Mouse (Mus musculus) forebrain, embryonic 14.5 days (tissue): Measurements from ENCODE around the gene Anpep. TPM values are rescaled to one million over a fixed set of nuclear protein-coding genes. Genes with fewer than 3 reads are reported as not detected.

Experiments
- ATAC-seq: fragments of 200-750 bp; cut with Nextera tagmentation; 2 replicates; pipeline ENCODE4 v1.8.0; 2017; ENCODE audit warnings: mild to moderate bottlenecking, moderate library complexity
- DNase-seq: peaks from one replicate; pipeline ENCODE4 v3.0.0-alpha.2; 2015; ENCODE audit warnings: low spot score
- H3K27ac ChIP-seq: fragments of 300-500 bp; sonication (generic); 2 replicates; pipeline ENCODE4 v1.5.1; 2014; ENCODE audit warnings: low read depth, mild to moderate bottlenecking, control low read depth, low read length, moderate library complexity
- H3K27me3 ChIP-seq: fragments of 300-500 bp; sonication (generic); replicated peaks from 2 replicates; pipeline ENCODE4 v1.6.1; 2014; ENCODE audit warnings: low read length, control low read depth, mixed read lengths; ENCODE audit not compliant: control insufficient read depth, insufficient read depth
- H3K36me3 ChIP-seq: fragments of 300-500 bp; sonication (generic); 2 replicates; pipeline ENCODE4 v1.6.1; 2014; ENCODE audit warnings: low read length, control low read depth; ENCODE audit not compliant: control insufficient read depth, insufficient read depth
- H3K4me1 ChIP-seq: fragments of 300-500 bp; sonication (generic); 2 replicates; pipeline ENCODE4 v1.6.1; 2014; ENCODE audit warnings: antibody characterized with exemption, low read length, control low read depth; ENCODE audit not compliant: control insufficient read depth, insufficient read depth
- H3K4me2 ChIP-seq: fragments of 300-500 bp; sonication (generic); 2 replicates; pipeline ENCODE4 v1.6.1; 2014; ENCODE audit warnings: mild to moderate bottlenecking, control low read depth, low read length
- H3K4me3 ChIP-seq: fragments of 300-500 bp; sonication (generic); 2 replicates; pipeline ENCODE4 v1.5.1; 2014; ENCODE audit warnings: low read depth, low read length, control low read depth
- H3K9ac ChIP-seq: fragments of 300-500 bp; sonication (generic); 2 replicates; pipeline ENCODE4 v1.6.1; 2014; ENCODE audit warnings: mild to moderate bottlenecking, low read length, control low read depth, moderate library complexity
- H3K9me3 ChIP-seq: fragments of 300-500 bp; sonication (generic); replicated peaks from 2 replicates; pipeline ENCODE4 v1.6.1; 2016; ENCODE audit warnings: low read length, control low read depth, mixed read lengths; ENCODE audit not compliant: control insufficient read depth
- WGBS: fragments of 180-500 bp; shearing (Covaris S2); extraction: QIAGEN DNeasy Blood & Tissue Kit; methylation state at CpG from one replicate; pipeline ENCODE4 v1.1.7; 2014; 5-methylcytosine and 5-hydroxymethylcytosine counted together
- polyA plus RNA-seq: library from polyadenylated mRNA; unstranded; fragments of >200 nt; fragmentation: Nextera tagmentation; extraction: Ambion mirVana; gene quantifications from 2 replicates; pipeline ENCODE4 v1.2.1, GENCODE M21; 2014

The Anpep gene
- polyA plus RNA-seq, 1 experiment from 2014 or later, result 2.7 TPM

DNA sequence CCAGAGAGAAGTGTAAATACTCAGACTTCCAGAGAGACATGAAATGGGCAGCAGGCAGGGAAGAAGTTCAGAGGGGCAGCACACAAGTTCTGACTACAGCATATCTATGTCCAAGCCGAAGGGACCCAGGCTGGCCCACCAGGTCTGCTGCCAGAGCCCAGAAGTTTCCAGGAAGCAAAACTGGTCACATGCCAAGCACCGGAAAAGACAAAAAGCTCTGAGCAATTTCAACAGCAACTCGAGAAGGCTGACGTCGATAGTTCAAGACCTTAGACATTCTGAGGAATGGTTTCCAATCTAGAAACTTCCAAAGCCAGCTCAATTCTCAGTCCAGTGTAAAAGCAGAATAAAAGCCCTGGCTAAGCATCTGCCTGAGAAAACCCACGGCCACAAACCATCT, 29.3 kb downstream of the Anpep start:
- Histone ChIP-seq H3K4me3 (no peak overlapping the region), H3K9me3 (no peaks in the 10 kb centered on the region), H3K9ac (no peak overlapping the region), H3K27ac (no peak overlapping the region), H3K4me1 (no peaks in the 10 kb centered on the region), H3K4me2 (no peak overlapping the region), H3K36me3 (no peaks in the 10 kb centered on the region), H3K27me3 (no peaks in the 10 kb centered on the region)
- WGBS, result 75% methylated on average over 6 of the region's 6 CpGs
- ATAC-seq (no peak), DNase-seq (no peak)

DNA sequence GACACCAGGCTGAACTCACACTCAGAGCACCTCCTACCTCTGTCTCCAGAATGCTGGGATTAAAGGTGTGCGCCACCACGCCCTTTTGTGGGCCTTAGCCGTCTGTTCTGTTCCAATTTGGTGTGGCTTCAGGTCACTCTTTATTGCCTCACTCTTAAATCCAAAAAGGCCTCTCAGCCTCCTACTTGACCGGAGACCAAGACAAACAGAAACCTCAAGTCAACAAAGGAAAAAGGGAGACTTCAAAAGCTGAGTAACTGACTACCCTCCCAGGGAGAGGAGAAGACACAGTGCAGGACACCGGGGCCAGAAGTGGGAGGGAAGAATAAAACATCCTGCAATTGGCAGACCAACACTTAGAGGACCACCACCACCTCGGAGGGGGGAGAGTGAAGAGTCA, 29.7 kb downstream of the Anpep start:
- Histone ChIP-seq H3K9ac (no peak overlapping the region), H3K4me3 (no peak overlapping the region), H3K4me1 (no peaks in the 10 kb centered on the region), H3K4me2 (no peak overlapping the region), H3K36me3 (no peaks in the 10 kb centered on the region), H3K9me3 (no peaks in the 10 kb centered on the region), H3K27me3 (no peaks in the 10 kb centered on the region), H3K27ac (no peak overlapping the region)
- DNase-seq (no peak), ATAC-seq (no peak)
- 81% methylated on average over 6 of the region's 6 CpGs for WGBS

DNA sequence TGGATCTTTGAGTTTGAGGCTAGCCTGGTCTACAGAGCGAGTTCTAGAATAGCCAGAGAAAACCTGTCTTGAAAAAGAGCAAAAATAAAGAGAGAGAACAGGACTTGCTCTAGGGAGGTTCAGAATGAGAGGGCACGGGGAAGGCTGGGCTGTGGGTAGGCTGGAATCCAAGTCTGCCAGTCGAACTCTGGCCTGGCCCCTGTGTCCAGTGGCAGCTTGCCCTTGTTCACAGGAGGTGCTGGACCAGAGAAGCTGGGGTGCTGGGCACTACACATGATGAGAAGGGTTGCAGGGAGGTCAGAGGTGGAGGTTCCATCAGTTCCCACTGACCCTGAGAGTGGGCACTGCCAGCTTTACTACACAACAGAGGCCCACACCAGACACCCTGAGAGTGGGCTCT, 32.5 kb downstream of the Anpep start:
- no peak overlapping the region for H3K27ac ChIP-seq
- ATAC-seq, result no peak
- H3K9me3 ChIP-seq, result no peaks in the 10 kb centered on the region
- no peak overlapping the region for H3K4me2 ChIP-seq
- 75% methylated on average over 3 of the region's 3 CpGs for WGBS
- H3K4me1 ChIP-seq, result no peaks in the 10 kb centered on the region
- no peak for DNase-seq
- no peak overlapping the region for H3K9ac ChIP-seq
- no peaks in the 10 kb centered on the region for H3K27me3 ChIP-seq
- no peaks in the 10 kb centered on the region for H3K36me3 ChIP-seq
- no peak overlapping the region for H3K4me3 ChIP-seq

DNA sequence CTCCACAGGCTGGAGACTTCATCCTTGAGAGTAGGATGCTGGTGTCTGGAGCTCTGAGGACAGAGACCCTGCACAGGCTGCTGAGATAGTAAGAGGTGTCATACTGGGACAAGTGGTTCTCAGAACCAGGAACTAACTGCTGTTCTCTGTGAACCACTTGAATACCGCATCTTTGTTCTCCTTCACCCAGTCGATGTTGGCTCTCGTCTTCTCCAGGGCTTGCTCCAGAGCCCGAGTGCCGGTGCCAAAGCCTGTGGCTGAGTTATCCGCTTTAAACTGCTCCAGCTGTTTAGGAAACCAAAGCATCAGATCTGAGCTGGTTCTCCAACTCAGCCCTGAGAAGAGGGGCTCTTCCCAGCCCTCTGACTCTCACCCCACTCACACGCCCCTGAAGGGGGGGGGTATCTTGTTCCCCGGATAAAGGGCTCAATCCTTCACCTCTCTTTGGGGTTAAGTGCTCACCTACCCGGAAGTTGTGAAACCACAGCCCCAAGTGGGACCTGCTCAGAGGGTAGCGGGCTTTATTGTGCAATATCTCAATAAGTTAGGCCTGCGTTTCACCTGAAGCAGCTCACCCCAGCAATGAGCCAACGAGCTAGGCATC, 38.7 kb downstream of the Anpep start:
- Histone ChIP-seq H3K36me3 (no peaks in the 10 kb centered on the region), H3K4me1 (no peaks in the 10 kb centered on the region), H3K9ac (no peak overlapping the region), H3K27ac (no peak overlapping the region), H3K4me3 (no peak overlapping the region), H3K27me3 (no peaks in the 10 kb centered on the region), H3K4me2 (no peak overlapping the region), H3K9me3 (no peaks in the 10 kb centered on the region)
- ATAC-seq, result no peak
- WGBS, result 84% methylated on average over 12 of the region's 12 CpGs
- no peak for DNase-seq

DNA sequence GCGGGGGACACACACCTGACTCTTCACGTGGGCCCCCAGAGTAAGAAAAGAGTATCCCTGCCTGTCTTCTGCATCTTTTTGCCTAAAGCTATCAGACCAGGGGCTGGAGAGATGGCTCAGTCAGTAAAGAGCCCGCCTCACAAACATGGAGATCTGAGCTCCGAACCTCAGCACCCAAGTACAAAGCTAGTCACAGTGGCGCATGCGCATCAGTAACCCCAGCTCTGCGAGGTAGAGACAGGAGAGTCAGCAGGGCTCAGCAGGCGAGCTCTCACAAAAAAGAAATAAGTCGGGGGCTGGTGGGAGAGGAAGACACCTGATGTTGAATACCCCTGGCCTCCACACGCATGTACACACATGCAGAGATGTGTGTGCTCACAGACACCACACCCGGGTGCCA, 40.9 kb downstream of the Anpep start:
- Histone ChIP-seq H3K4me3 (no peak overlapping the region), H3K4me1 (no peaks in the 10 kb centered on the region), H3K4me2 (no peak overlapping the region), H3K9ac (no peak overlapping the region), H3K9me3 (no peaks in the 10 kb centered on the region), H3K36me3 (no peaks in the 10 kb centered on the region), H3K27ac (no peak overlapping the region), H3K27me3 (no peaks in the 10 kb centered on the region)
- ATAC-seq (no peak), DNase-seq (no peak)
- 47% methylated on average over 11 of the region's 11 CpGs for WGBS

DNA sequence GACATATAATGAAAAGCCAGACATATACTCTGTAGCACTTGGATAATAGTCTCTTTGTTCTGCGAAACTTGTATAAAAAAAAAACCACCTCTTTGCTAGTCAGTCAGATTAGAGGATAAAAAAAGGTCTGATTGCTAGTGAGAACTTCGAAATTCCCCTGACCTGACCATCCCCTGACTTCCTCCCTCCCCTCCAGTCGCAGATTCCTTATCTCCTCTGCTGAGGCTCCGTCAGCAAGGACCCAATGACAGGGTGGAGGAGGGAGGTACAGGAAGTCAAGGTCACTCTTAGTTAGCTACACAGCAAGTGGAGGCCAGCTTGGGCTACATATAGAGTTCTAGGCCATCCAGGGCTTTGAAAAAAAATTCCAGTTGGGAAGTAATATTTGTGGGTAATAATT, 41.3 kb downstream of the Anpep start:
- Histone ChIP-seq H3K9me3 (no peaks in the 10 kb centered on the region), H3K4me1 (no peaks in the 10 kb centered on the region), H3K4me3 (no peak overlapping the region), H3K4me2 (no peak overlapping the region), H3K27me3 (no peaks in the 10 kb centered on the region), H3K9ac (no peak overlapping the region), H3K36me3 (no peaks in the 10 kb centered on the region), H3K27ac (no peak overlapping the region)
- ATAC-seq (no peak), DNase-seq (no peak)
- 50% methylated on average over 4 of the region's 4 CpGs for WGBS

DNA sequence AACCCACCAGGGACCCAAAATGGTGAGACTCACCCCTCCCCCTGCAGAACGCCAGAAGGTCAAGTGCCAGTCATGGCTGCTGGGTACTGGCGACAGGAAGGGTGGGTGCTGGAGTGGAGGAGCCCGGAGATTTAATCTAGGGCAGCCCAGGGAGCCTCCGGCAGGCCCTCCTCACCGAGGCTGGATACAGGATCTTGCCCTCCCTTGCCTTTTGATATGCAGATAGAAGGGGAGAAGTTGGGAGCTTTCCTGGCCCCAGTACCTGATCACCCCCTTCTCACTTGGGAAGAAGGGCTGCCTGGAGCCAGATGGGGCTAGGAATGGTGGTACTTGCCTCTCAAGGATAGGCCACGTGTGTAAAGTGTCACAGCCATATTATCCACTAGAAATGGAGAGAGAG, 42.5 kb downstream of the Anpep start:
- no peak for DNase-seq
- no peaks in the 10 kb centered on the region for H3K36me3 ChIP-seq
- H3K4me1 ChIP-seq, result no peaks in the 10 kb centered on the region
- H3K9me3 ChIP-seq, result no peaks in the 10 kb centered on the region
- 5% methylated on average over 6 of the region's 6 CpGs for WGBS
- H3K27me3 ChIP-seq, result no peaks in the 10 kb centered on the region
- no peak for ATAC-seq
- no peak overlapping the region for H3K27ac ChIP-seq
- no peak overlapping the region for H3K9ac ChIP-seq
- no peak overlapping the region for H3K4me2 ChIP-seq
- no peak overlapping the region for H3K4me3 ChIP-seq

DNA sequence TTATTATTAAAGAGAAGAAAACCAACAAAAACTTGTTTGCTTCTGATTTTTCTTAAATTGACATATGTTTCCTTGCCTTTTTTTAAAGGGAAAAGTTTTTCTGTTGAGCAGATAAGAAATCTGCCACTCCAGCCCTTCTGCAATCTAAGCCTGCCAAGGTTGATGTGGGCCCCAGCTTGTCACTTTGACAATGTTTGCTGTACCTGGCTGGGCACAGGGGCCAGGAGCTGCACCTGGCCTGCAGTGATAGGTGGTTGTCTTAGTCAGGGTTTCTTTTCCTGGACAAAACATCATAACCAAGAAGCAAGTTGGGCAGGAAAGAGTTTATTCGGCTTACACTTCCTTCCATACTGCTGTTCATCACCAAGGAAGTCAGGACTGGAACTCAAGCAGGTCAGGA, 47.5 kb downstream of the Anpep start:
- Histone ChIP-seq H3K4me3 (no peak overlapping the region), H3K27me3 (peaks cover 8% of the 10 kb centered on the region; the same call in 1 of the 2 replicates), H3K9ac (no peak overlapping the region), H3K4me1 (no peaks in the 10 kb centered on the region), H3K9me3 (no peaks in the 10 kb centered on the region), H3K36me3 (no peaks in the 10 kb centered on the region), H3K4me2 (no peak overlapping the region), H3K27ac (no peak overlapping the region)
- DNase-seq (no peak), ATAC-seq (no peak)
- 92% methylated on average over 1 of the region's 1 CpGs for WGBS

DNA sequence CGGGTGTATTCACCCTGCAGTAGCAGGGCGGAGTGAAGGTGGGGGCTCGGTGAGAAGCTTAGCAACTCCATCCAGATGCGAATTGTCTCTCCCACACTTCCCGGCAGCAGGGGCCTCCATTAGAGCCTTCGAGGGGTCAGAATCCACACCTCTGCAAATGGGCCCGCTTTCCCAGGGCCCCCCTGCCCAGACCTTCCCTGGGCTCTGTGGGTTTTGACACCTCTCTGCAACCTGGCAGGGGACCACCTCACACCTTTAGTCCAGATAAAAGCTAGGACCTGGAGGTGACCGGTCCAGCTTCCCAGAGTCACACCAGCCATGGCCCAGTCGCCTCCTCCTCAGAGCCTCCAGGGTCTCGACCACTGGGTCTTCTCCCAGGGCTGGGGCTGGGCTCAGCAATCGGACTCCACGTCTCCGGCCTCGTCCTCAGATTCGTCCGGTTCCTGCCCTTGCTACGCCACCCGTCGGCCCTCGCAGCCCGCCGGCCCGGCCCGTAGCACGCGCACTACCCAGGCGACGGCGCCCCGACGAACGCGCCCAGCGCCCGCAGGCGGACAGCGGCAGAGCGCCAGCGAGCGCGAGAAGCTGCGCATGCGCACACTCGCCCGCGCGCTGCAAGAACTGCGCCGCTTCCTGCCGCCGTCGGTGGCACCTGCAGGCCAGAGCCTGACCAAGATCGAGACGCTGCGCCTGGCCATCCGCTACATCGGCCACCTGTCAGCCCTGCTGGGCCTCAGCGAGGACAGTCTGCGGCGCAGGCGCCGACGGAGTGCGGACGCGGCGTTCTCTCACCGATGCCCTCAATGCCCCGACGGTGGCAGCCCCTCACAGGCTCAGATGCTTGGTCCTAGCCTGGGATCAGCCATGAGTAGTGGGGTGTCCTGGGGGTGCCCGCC, 50.0 kb downstream of the Anpep start, which contains the start of gene Mesp2:
Gene Mesp2, plus strand, starts transcription at position 117 of the 896 bp plus-strand sequence.
- peak within 1 kb of the TSS; percentile 64 for H3K9ac ChIP-seq
- no peaks in the 10 kb centered on the region for H3K36me3 ChIP-seq
- no peaks in the 10 kb centered on the region for H3K4me1 ChIP-seq
- no peaks in the 10 kb centered on the region for H3K9me3 ChIP-seq
- DNase-seq, result peak; percentile 86
- WGBS, result 21% methylated on average over 71 of the region's 71 CpGs
- H3K4me2 ChIP-seq, result peak within 1 kb of the TSS; percentile 58
- peaks cover 8% of the 10 kb centered on the region; the same call in 1 of the 2 replicates for H3K27me3 ChIP-seq
- peak within 1 kb of the TSS; percentile 32 for H3K4me3 ChIP-seq
- H3K27ac ChIP-seq, result no peak within 1 kb of the TSS
- ATAC-seq, result peak; percentile 85
